Mouse (Mus musculus): ENCODE measurements around the gene Kcnc3. TPM values are rescaled to one million over a fixed set of nuclear protein-coding genes. Genes with fewer than 3 reads are reported as not detected.

The Kcnc3 gene
- polyA plus RNA-seq, 1 experiment from 2014 or later: 0.97 TPM

DNA sequence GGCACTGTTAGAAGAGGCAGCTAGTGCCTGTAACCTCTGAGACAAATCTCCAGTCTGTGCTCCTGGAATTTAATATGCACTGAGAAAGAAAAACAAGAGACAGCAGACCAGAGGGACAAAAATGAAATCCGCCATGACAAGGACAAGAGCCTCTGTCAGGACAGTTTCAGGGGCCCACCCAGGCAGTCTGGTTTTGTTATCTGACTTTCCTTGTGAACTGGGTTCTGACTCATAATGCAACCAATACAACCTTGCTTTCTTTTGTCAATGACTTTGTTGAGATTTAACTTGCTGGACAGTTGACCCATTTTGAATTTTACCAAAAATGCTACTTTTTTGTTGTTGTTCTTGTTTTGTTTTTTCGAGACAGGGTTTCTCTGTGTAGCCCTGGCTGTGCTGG lies 32.8 kb upstream of the Kcnc3 start:
- Histone ChIP-seq H3K27ac (ENCODE audit: low read depth) (no peak overlapping the region), H3K4me2 (no peak overlapping the region), H3K9me3 (ENCODE audit: low read depth, low read length) (no peaks in the 10 kb centered on the region), H3K4me1 (ENCODE audit: insufficient read depth) (no peaks in the 10 kb centered on the region), H3K27me3 (ENCODE audit: insufficient read depth, low read length) (no peaks in the 10 kb centered on the region), H3K36me3 (ENCODE audit: insufficient read depth) (no peaks in the 10 kb centered on the region), H3K9ac (no peak overlapping the region), H3K4me3 (ENCODE audit: low read depth, low read length) (no peak overlapping the region)
- ATAC-seq (ENCODE audit: insufficient read depth): no peak
- no peak for DNase-seq
- 55% methylated on average over 2 of the region's 2 CpGs for WGBS
- no peak for TF ChIP-seq CTCF (IDR thresholded peaks at IDR 0.05; ENCODE audit: low read depth)

DNA sequence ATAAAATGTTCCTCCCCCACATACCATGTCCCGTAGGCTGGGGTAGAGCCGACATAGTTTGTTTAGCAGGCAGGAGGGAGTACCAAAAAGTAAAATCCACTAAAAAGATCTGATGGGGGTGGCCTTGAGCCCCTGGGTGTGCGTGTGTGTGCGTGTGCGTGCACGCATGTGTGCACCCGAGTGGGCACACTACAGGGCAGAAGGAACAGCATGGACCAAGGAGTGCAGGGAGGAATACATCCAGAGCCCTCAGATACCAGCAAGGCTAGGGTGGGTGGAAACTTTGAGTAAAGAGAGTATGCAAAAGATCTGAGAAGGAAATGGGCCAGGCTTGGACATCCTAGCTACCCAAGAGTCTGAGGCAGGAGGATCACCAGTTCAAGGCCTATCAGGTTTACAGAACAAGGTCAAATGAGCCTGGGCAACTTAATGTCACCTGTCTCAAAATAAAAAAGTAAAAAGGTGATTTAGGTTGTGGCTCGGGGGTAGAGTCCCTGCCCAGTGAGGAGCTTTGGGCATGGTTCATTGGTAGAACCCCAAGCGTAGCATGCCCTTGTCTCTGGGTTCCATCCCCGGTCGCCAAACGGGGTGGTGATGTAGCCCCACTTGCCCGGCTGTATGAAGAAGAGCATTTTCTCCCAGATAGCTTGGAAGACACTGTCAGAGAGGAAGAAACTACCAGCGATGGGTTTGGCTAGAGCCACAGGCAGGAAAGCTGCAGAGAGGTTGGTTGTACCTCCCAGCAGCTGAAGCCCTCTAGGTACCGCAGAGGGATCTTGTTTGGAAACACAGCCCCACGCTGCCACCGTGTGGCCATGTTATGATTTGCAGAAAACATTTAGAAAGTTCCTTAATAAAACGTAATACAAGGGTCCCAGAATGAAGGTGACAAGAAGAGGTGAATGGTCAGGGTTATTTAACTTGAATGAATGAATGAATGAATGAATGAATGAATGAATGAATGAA lies 29.7 kb upstream of the Kcnc3 start:
- DNase-seq: peak; percentile 96
- peak; percentile 84 for TF ChIP-seq CTCF (IDR thresholded peaks at IDR 0.05; ENCODE audit: low read depth)
- 50% methylated on average over 18 of the region's 18 CpGs for WGBS
- Histone ChIP-seq H3K4me3 (ENCODE audit: low read depth, low read length) (no peak overlapping the region), H3K4me1 (ENCODE audit: insufficient read depth) (no peaks in the 10 kb centered on the region), H3K9me3 (ENCODE audit: low read depth, low read length) (no peaks in the 10 kb centered on the region), H3K9ac (no peak overlapping the region), H3K4me2 (no peak overlapping the region), H3K27ac (ENCODE audit: low read depth) (no peak overlapping the region), H3K27me3 (ENCODE audit: insufficient read depth, low read length) (no peaks in the 10 kb centered on the region), H3K36me3 (ENCODE audit: insufficient read depth) (no peaks in the 10 kb centered on the region)
- ATAC-seq (ENCODE audit: insufficient read depth): peak; percentile 54; the same call in 1 of the 2 replicates

DNA sequence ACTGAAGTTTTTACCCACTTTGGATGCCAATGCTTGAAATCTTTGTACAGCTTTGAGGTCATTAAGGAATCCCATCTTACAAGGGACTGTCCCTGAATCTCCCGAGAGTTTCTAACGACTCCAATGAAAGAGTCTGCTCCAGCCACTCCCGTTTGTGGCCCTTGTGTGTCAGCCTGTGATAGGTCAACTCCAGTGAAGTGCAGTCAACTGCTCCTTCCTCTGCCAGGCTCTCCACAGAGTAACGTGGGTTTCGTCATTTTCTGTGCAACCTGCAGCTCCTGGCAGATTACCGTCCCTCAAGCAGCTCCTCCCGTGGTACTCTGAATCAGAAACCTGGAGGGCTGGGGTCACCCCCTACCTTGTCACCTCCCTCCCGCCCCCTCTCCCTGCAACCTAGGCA lies 27.2 kb upstream of the Kcnc3 start:
- Histone ChIP-seq H3K27me3 (ENCODE audit: insufficient read depth, low read length) (no peaks in the 10 kb centered on the region), H3K27ac (ENCODE audit: low read depth) (no peak overlapping the region), H3K9me3 (ENCODE audit: low read depth, low read length) (no peaks in the 10 kb centered on the region), H3K9ac (no peak overlapping the region), H3K4me3 (ENCODE audit: low read depth, low read length) (no peak overlapping the region), H3K4me1 (ENCODE audit: insufficient read depth) (no peaks in the 10 kb centered on the region), H3K36me3 (ENCODE audit: insufficient read depth) (no peaks in the 10 kb centered on the region), H3K4me2 (no peak overlapping the region)
- DNase-seq: no peak
- no peak for ATAC-seq (ENCODE audit: insufficient read depth)
- TF ChIP-seq CTCF (IDR thresholded peaks at IDR 0.05; ENCODE audit: low read depth): no peak
- 42% methylated on average over 8 of the region's 8 CpGs for WGBS

DNA sequence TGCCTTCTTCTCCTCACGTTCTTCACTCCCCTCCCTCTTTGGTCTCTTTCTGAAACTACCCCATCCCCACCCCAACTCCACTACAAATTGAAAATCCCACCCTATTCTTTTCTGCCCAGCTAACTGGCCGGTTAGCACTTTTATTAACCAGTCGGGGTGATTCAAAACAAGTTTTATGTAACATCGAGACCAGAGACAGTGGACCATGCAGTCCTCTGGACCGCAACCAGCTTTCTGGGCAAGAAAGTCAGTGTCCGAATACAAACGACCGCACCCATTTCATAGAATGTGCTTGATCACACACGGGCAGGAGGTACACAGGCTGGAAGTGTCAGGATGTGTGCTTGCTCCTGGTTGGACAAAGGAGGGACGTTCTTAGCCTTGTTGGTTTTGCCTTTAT lies 26.0 kb upstream of the Kcnc3 start:
- Histone ChIP-seq H3K4me1 (ENCODE audit: insufficient read depth) (no peaks in the 10 kb centered on the region), H3K36me3 (ENCODE audit: insufficient read depth) (no peaks in the 10 kb centered on the region), H3K4me2 (no peak overlapping the region), H3K4me3 (ENCODE audit: low read depth, low read length) (no peak overlapping the region), H3K9ac (no peak overlapping the region), H3K27me3 (ENCODE audit: insufficient read depth, low read length) (no peaks in the 10 kb centered on the region), H3K27ac (ENCODE audit: low read depth) (no peak overlapping the region), H3K9me3 (ENCODE audit: low read depth, low read length) (no peaks in the 10 kb centered on the region)
- DNase-seq (no peak), ATAC-seq (ENCODE audit: insufficient read depth) (no peak)
- 83% methylated on average over 10 of the region's 10 CpGs for WGBS
- no peak for TF ChIP-seq CTCF (IDR thresholded peaks at IDR 0.05; ENCODE audit: low read depth)

DNA sequence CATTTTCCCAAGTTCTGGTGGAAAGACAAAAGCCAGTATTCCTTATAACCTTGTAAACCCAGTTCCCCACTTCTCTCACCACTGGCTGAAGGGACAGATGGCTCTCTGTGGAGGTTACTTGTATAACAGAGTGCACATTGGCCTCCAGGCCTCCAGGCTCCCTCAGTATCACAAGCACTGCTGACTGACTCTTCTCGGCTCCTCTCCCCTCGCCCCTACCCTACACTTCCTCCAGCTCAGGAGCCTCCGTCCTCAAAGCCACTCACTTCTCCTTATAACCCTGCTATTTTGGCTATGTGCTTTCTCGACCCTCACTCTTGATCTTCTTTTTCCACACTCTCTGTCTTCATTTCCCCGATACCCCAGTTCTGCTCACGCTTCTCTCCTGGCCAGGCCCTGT lies 25.1 kb upstream of the Kcnc3 start:
- no peak for ATAC-seq (ENCODE audit: insufficient read depth)
- Histone ChIP-seq H3K4me2 (no peak overlapping the region), H3K27ac (ENCODE audit: low read depth) (no peak overlapping the region), H3K9me3 (ENCODE audit: low read depth, low read length) (no peaks in the 10 kb centered on the region), H3K9ac (no peak overlapping the region), H3K36me3 (ENCODE audit: insufficient read depth) (no peaks in the 10 kb centered on the region), H3K4me3 (ENCODE audit: low read depth, low read length) (no peak overlapping the region), H3K4me1 (ENCODE audit: insufficient read depth) (no peaks in the 10 kb centered on the region), H3K27me3 (ENCODE audit: insufficient read depth, low read length) (no peaks in the 10 kb centered on the region)
- no peak for DNase-seq
- 62% methylated on average over 6 of the region's 6 CpGs for WGBS
- TF ChIP-seq CTCF (IDR thresholded peaks at IDR 0.05; ENCODE audit: low read depth): no peak

DNA sequence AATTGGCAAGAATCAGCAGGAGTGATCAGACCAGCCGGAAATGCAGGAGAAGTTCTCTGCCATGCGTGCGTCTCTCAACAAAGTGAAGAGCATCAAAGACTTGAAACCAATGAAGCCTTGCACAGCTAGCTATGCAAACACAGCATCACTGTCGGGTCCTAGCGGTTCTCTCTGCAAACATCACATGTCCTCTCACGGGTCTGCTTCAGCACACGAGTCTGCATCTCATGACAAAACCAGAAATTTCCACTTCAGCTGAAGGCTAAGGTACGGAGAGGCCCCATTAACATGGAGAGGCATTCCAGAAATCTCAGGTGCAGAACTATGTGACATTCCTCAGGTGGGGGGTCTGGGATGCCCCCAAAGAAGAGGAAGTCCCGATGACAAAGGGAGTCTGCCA lies 21.7 kb upstream of the Kcnc3 start:
- no peak for TF ChIP-seq CTCF (IDR thresholded peaks at IDR 0.05; ENCODE audit: low read depth)
- H3K9ac ChIP-seq: no peak overlapping the region
- no peaks in the 10 kb centered on the region for H3K27me3 ChIP-seq (ENCODE audit: insufficient read depth, low read length)
- H3K9me3 ChIP-seq (ENCODE audit: low read depth, low read length): no peaks in the 10 kb centered on the region
- H3K4me1 ChIP-seq (ENCODE audit: insufficient read depth): no peaks in the 10 kb centered on the region
- no peak overlapping the region for H3K4me2 ChIP-seq
- no peak overlapping the region for H3K27ac ChIP-seq (ENCODE audit: low read depth)
- ATAC-seq (ENCODE audit: insufficient read depth): no peak
- 44% methylated on average over 9 of the region's 9 CpGs for WGBS
- no peak for DNase-seq
- no peak overlapping the region for H3K4me3 ChIP-seq (ENCODE audit: low read depth, low read length)
- no peaks in the 10 kb centered on the region for H3K36me3 ChIP-seq (ENCODE audit: insufficient read depth)

DNA sequence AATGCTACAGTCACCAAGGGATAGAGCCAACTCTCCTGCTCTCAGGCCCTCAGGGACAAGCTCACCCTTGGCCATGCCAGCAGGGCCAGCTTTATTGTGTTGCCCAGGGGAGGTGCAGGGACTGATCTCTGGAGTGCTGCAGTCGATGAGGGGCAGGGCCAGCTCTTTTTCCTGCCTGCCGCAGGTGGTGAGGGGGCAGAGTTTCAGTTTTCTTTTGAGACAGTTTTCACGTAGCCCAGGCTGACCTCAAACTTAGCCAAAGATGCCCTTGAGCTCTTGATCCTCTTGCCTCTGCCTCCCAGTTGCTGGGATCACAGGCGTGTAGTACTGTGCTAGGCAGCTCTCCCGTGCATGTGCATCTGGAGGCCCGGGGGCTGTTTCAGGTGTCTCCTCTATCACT lies 19.5 kb upstream of the Kcnc3 start:
- H3K4me2 ChIP-seq: no peak overlapping the region
- H3K27me3 ChIP-seq (ENCODE audit: insufficient read depth, low read length): no peaks in the 10 kb centered on the region
- H3K36me3 ChIP-seq (ENCODE audit: insufficient read depth): no peaks in the 10 kb centered on the region
- WGBS: 76% methylated on average over 6 of the region's 6 CpGs
- H3K9me3 ChIP-seq (ENCODE audit: low read depth, low read length): no peaks in the 10 kb centered on the region
- H3K27ac ChIP-seq (ENCODE audit: low read depth): no peak overlapping the region
- no peak overlapping the region for H3K4me3 ChIP-seq (ENCODE audit: low read depth, low read length)
- no peaks in the 10 kb centered on the region for H3K4me1 ChIP-seq (ENCODE audit: insufficient read depth)
- ATAC-seq (ENCODE audit: insufficient read depth) (no peak), DNase-seq (no peak)
- no peak overlapping the region for H3K9ac ChIP-seq
- TF ChIP-seq CTCF (IDR thresholded peaks at IDR 0.05; ENCODE audit: low read depth): no peak

Measured in lung, embryonic 14.5 days (tissue).